Mouse (Mus musculus) thymus, postnatal 25 days (tissue): Measurements from ENCODE around the gene Slc6a20a.
"Not testable (repeated sequence)": the region's sequence is repeated elsewhere in the genome, so short reads cannot be mapped to it uniquely, and the experiment has no call there.

Source experiments
- DNase-seq: peaks from one replicate; pipeline ENCODE4 v3.0.0; 2022

Gene Slc6a20a

DNA sequence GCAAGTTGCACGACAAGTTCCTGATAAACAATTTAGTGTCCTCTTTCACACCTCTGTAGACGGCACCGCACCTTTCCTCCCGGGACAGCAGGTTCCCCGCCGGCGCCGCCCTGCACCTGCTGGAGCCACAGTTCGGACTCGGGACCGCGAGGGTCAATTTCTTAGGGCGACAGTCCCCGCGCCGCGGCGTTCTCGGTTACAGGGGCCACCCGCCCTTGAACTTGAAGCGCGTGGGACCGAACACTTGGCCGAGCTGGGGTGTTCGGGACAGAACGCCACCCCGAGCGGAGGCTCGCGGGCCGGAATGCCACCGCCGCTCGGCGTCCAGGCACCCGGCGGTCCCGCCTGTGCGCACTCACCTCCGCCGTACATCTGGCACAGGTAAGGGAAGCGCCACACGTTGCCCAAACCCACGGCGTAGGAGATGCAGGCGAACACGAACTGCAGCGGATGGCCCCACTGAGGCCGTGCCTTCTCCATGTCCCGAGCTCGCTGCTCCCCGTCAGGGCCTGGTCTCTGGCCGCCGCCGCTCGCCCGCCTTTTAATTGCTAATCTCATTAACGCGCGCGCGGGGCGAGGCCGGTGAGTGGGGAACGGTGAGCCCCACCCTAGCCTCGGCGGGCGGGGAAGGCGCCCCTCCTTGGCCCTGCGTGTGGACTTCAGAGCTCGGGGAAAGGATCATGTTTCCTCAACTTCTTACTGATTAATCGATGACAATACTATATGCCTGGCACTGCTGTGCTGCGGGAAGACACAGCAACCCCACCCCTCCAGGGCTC is at the start of gene Slc6a20a, which contains the start of gene Ccr9:
Gene Slc6a20a (minus strand): TSS at position 559 of the 779 bp plus-strand sequence.
Gene Ccr9 (plus strand): TSS at position 113 of the 779 bp plus-strand sequence.
- DNase-seq: peak; percentile 17

DNA sequence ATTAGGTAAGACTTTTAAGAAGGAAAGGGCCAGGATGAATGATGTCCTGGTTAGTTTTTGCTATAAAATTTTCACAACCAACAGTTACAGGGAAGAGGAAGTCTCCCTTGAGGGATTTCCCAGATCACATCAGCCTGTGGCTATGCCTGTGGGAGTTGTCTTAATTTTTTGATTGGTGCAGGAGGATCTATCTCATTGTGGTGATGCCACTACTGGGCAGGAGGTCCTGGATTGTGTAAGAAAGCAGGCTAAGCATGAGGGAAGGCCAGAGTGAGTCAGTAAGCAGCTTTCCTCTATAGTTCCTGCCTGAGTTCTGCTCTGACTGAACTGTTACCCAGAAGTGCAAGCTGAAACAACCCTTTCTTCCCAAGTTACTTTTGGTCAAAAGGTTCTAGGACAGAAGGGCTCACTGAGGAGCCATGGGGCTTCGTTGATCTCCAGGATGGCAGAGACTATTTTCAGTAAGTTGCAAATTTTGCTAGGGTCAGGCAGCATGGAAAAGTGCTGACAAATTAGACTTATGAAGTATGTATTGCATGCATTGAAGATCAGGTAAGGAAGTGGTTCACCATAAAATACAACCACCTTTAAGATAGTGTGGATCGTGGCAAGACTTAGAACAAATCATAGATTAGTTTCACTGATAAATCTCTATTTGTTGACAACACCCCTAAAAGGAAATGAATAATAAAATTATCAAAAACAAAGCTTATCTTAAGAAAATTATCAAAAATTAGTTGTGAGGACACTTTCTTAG is 44.2 kb upstream of the Slc6a20a start:
- no peak for DNase-seq

DNA sequence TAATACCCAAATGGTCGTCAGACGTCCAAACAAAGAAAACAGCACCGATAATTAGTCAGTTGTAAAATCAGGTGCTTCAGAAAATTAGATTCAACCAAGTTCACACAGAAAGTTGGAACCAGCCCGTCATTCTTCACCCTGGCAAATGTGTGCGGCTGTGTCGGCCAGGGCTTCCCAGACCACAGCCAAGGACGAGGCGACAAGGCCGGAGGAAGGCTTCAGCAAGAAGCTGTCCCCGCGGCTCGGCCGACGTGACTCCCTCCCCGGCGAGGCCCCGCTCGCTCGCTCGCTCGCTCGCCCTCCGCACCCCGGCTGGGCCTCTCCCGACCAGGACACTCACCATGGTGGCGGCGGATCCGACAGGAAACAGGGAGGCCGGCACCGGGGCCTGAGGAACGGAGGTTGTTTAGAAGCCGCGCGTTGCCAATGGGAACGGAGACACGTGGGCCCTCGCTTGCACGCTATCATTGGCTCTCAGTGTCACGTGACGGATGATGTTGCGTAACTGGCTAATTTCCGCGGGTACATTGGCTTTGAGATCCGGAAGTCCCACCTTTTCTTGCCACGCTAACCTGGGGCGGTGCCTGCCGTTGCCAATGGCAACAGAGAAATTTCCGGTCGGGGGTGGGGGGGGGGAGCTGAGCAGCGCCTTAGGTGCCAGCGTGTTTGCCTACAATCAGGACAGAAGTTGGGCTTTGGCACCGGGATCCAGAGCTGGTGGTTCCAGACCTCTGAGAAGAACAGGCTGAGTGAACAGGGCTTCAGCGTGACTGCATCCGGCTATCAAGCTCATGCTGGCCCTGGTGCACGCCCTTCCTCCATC is 38.7 kb upstream of the Slc6a20a start, which contains the start of gene Lztfl1:
Gene Lztfl1 (minus strand): TSS at position 512 of the 823 bp plus-strand sequence.
- DNase-seq: peak; percentile 91

DNA sequence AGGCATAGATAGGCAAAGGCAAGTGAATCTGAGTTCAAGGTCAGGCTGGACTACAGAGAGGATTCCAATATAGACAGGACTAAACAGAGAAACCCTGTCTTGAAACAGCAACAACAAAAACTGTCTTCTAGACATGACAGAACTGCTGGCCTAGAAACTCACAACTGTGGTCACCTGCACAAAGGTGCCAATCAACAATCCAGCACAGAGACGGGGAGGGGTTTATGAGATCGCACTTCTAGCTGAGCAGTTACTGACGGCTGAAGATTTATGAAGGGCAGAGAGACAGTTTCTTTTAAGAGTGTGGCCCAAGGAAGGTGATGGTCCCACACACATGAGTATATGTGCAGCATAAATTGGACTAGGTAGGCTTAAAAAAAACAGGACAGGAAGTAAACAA is 37.6 kb upstream of the Slc6a20a start:
- peak; percentile 21 for DNase-seq

DNA sequence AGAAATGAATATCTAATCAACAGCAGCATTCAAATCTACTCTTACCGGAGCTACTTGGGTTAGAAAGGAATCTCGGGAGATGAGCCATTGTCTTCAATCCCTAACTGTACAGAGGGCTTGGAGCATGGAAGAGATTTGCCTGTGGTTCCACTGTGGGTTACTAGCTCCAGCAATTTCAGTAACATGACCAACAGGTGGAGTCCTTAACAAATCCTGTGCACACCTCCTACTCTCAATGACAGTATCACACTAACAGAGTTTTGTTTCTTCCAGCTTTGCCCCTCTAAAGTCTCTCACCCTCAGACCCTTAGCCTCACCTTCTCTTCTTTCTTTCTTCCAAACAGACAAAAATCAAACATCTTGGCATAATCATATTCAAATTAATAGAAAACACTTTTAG is 34.4 kb upstream of the Slc6a20a start:
- DNase-seq: peak; percentile 33

DNA sequence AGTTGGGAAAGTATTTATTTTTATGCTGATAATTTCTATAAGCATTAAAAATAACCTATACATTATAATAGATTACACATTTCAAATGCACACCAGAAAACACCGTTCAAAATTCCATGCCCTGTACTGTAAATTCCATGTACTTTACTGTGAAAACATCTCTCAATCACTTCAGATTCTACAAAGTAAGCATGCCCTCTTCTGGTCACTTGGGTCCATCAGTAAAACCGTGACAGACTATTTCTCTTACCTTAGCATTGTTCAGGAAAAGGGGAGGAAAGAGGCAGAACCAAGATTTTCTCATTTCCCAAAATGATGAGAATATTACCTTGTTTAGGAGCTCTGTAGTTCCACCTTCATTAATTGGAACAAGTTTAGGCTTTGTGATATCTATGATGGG is 30.5 kb upstream of the Slc6a20a start:
- no peak for DNase-seq

DNA sequence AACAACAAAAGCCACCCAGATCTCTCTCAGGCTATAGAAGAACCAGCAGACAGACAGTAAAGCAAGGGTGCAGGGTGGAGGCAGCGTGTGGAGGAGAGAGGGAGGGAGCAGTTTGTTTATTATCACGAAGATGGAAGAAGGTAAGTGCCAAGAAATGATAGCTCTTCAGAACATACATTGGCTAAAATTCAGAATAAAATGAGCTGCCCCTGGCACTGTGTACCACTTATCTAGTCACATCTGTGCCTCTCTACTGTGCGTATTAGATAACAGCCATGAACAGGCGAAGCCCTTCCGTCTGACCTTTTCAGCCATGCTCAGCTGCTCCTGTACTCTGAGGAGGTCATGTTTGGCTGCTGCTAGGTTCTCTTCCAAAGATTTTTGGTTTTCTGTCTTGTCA is 23.1 kb upstream of the Slc6a20a start:
- DNase-seq: no peak

DNA sequence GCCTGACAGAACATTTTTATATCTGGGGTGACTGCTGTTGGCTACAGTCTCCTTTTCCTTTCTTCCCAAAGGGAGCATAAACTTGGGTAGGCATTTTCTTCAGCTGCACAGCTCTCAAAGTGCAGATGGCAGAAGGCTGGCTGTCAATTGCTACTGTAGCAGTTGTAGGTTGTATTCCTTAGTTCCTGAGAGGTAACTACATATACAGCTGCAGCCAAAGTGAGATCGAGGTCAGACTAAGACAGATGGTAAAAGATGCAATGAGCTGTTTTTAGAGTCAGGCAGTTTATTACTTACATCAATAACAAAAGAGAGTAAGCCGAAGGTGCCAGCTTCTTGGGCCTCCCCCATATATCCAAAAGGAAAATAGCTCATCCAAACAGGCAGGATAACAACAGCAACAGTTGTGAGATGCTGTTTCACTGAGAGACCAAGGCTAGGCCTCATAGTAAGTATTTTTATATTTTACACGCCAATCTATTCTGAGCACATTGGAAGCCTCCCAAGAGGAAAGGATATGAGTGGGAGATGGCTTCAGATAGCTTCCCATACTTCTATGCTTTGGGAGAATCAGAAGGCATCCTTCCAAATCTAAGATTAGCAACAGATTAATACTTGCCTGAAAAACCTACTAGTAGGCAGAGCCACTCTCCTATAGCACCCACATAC is 17.1 kb upstream of the Slc6a20a start:
- DNase-seq: no peak

DNA sequence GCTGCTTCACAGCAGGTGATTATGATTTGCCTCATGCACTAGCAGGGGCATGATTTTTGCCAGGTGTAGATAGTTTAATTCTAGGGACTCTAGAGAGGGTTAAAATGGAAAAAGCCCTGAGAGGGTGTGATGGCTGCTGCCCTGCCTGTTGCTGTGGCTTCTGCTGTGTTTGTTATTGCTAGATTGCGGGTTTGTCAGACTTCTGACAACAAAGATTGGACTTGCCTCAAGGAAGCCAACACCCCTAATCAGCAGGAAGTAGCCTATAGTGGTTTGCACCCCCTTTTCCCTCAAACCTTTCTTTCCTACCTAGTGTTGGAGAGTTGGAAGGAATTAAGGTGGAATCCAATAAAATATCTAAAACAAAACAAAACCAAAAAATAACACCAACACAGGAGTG is 9.5 kb upstream of the Slc6a20a start:
- no peak for DNase-seq

DNA sequence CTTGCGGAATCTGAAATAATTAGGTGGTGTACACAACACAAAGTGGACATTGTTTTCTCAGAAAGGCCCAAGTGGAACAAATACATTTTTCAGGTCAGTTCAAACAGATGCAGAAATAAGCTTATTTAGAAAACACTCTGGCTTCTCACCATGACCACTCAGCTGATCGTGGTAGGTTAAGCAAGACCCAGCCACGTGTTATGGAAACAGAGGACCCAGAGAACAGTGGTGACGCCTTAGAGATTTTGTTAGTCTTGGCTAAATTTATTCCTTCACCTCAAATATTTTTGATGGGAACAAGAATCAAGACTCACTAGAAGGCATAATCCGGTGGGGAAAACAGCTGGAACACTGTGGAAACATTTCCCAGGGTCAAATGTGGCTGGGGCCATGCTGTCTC is 7.5 kb upstream of the Slc6a20a start:
- no peak for DNase-seq

DNA sequence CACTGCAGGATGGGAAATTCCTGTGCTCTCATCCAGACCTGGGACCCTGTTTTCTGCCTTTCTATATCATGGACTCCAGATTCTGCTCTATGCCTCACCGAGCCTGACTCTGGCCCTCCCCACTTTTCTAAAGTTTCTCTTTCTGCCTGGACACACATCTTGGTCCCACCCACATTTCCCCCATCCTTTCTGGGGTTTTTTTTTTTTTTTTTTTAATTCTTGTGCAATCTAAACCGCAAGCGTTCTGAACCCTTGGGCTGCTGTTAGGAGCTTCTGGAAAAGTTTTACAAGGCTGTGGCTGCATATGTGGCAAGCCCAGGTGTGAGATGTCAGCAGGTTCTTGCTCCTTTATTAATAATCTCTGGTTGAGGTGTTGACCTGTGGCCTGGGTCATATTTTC is 5.0 kb upstream of the Slc6a20a start:
- no peak for DNase-seq

DNA sequence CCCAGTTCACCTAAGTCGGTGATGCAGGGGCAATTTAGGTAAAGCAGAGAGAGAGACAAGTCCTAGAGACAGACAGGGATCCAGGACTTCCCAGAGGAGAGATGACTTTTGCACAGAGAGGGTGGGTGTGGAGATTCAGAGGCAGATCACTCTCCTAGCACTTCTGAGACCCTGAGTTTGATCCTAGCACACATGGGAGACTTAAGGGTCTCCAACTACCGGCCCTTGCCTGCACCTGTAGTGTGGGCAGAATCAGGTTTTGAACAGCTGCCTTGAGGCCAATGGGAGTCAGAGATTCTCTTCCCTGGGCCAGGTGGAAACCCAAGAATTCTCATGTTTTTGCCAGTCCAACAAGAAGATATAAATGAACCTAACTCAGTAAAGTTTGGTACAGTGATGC is 513 bp upstream of the Slc6a20a start:
- DNase-seq: no peak

DNA sequence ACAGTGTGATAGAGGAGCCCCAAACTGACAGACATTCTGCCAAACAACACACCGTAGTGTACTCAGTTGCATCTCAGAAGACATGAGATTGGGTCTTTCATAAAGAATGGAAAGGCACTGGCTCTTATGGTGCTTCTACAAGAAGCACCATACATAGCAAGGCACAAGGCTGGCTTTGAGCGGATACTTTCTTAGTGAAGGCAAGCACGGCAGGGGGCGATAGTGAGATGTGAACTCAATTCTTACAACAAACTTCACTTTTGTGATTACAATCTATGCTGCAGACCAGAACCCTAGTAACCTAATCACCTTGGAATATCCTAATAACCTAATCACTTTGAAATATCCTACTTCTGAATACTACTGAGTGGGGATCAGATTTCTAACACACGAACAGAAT is 13.0 kb downstream of the Slc6a20a start:
- peak; percentile 80 for DNase-seq

DNA sequence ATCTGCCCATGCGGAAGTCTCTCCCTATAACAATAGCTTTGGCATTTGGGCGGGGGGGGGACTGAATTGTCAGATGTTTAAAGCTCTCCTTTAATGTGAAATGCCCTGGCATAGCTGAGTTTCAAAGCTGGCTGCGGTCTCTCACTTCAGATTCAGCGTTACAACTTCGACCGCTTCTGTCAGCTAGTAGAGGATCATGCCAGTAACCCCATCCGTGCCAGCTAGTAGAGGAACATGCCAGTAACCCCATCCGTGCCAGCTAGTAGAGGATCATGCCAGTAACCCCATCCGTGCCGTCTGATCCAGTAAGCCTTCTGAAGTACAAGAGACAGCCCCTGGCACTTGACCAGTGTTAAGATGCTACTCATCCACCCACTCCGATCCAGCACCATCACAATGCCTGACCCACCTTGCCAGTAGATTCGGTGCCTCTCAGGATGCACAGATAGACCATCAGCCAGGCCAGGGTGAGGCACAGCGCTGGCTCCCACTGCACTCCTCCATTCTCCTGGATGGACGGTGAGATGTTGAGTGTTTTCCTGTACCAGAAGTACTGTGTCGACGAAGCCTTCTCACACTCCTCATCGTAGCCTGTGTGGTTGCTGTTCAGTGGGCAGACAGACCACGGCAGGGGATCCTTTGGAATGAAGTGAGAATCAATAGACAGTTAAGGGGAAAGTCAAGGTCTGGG is 18.6 kb downstream of the Slc6a20a start:
- DNase-seq: not testable (repeated sequence)

DNA sequence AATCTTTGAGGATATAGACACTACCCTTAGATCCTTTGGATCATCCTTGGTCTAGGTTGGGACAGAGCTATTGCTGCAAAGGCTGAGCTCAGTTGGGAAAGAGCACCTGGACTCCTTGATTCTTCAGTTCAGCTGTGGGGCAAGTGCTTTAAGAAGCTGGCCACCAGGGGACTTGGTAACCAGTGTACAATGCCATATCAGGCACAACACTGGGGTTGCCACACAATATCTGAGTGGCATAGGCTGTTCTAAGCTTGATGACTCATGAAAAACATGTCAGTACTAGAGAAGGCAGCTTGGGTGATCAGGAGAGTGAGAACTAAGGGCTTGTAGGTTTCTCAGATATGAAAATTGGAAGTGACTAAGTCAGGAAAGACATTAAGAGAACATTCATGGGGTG is 19.7 kb downstream of the Slc6a20a start:
- no peak for DNase-seq

DNA sequence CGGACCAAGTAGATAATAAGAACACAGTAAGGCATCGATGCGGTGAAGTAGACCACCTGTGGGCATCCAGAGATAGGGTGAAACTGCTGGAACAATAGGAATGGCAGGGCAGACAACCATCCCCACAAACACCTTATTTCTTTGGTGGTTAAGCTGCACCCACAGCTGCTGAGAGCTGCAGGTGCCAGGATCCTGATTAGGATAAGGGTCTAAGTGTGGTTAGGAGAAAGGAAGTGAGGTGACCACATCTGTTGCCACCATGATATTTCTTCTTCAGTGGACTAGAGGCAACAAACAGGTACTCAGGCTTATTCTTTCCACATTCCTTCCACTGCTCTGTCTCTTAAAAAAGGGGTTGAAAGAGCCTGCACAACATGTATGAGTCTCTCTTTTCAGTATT is 21.2 kb downstream of the Slc6a20a start:
- peak; percentile 29 for DNase-seq

DNA sequence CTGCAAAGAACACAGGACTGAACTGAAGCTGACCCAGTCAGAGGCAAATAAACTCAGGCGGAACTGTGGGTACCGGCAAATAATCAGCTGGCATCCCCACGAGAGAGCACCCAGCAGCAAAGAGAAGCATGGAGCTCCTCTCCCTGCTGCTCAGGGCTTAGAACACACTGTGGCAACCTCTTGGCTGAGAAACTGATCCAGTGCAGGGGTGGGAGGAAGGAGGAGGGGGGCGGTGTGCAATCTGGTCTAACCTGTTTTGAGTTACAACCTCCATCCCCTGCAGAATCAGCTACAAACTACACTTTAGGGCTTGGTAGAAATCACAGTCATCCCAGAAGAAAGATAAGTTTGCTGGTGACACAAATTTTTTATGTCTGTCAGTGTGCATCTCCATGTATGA is 27.3 kb downstream of the Slc6a20a start:
- DNase-seq: no peak

DNA sequence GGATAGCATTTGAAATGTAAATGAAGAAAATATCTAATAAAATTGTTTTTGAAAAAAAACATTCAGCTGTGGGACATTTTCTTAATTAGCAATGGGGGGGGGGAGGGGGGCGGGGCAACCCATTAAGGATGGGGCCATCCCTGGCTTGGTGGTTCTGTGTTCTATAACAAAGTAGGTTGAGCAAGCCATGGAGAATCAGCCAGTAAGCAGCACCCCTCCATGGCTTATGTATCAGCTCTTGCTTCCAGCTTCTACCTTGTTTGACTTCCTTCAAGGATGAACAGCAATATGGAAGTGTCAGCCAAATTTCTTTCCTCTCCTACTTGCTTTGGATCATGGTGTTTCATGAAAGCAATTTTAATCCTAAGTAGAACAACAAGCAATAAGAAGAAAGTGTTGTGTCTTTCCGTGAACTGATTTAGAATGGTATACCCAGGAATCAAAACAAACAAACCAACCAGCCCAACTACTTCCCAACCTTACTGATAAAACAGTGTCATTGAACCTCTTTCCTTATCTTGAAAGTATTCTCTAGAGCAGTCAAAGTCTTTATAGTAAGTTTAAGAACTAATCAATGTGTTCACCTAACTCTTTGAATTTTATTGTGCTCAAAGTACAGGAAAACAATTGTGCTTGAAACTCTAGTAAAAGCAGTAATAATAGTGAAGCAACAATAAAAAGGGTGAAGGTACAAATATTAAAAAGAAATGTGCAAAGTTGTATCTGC is 28.7 kb downstream of the Slc6a20a start:
- no peak for DNase-seq

DNA sequence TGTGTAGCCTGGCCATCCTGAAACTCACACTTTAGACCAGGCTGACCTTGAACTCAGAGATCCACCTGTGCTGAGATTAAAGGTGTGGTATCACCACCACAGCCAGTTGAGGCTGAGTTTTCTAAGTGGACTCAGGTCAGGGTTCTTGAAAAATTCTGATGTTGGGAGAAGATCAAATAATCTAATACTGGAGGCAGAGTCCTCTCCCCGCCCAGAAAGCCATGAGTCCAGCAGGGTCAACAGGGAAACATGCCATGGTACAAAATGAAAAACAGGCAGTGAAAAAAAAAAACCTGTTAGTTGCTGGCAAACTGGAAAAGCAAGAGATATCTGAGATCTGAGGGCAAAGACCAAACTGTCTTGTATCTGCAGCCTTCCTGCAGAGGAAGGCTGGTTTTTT is 38.6 kb downstream of the Slc6a20a start:
- DNase-seq: no peak

DNA sequence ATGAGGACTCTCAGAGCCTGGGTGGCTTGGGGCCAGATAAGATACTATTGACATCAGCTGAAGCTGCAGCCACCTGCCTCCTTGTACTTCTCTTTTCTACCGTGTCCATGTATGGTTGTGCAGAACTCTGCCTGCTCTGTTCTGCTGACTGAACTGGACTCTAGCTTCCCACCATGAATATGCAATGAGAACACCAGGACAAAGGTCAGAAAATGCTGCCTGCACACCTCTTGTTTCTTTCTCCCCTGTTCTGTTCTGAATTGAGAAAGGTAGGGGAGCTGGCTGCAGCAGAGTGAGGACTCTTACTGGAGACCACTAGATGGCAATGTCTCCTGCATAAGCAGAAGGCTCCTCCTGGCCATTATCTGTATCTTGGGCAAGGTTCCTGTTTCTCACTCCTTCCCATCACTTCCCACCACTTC is 40.0 kb downstream of the Slc6a20a start:
- peak; percentile 37 for DNase-seq

DNA sequence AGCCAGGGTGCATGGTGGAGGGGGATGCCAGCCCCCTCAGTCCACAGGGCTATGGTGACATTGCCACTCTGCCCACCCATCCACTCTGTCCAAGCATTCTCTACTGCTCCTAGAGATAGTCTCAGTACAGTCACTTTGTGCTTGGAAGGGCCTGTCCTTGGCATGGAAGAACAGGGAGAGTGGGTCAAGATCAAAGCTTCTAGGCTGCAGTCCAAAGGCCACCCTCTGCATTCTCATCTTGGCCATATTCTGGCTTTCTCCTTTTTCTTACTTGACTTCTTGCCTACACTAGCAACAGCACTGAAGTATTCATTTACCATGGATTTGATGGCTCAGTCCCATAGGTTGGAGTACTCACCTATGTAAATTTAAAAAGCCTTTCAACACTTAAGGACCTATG is 40.5 kb downstream of the Slc6a20a start:
- no peak for DNase-seq
